Mouse (Mus musculus): ENCODE data around the gene Mospd2. TPM values are rescaled to one million over a fixed set of nuclear protein-coding genes. Genes with fewer than 3 reads are reported as not detected.

The Mospd2 gene
- polyA plus RNA-seq, 1 experiment: 0.09 TPM

- Histone ChIP-seq H3K27me3 (replicated peaks) (no peaks in the 10 kb centered on the region), H3K4me1 (no peaks in the 10 kb centered on the region), H3K4me3 (replicated peaks) (no peak overlapping the region), H3K36me3 (replicated peaks; ENCODE audit: low read length) (no peaks in the 10 kb centered on the region), H3K9me3 (no peaks in the 10 kb centered on the region)
- TF ChIP-seq GATA1 (IDR thresholded peaks at IDR 0.05; ENCODE audit: borderline replicate concordance, low read length) (no peak), FLI1 (IDR thresholded peaks at IDR 0.05; ENCODE audit: low read length) (no peak)
Observed at GRCm38 (mm10) chrX:164912993-164913392, 67.2 kb downstream of the Mospd2 start.

DNA sequence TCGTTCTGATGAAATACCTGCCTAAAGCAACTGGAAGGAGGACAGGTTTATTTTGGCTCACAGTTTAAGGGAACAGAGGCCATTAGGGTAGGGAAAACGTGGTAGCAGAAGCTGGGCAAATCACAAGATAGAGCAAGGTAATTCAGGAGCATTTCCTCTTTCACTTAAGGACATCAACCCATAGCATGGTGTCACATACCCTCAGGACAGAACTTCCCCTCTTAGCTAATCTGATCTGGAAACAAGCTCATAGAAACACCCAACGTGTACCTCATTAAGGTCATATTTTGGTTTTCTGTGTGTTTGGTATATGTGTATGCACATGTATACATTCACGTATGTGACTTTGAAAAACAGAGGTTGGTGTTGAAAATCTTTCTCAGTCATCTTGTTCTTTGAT is 68.0 kb downstream of the Mospd2 start:
- TF ChIP-seq GATA1 (IDR thresholded peaks at IDR 0.05; ENCODE audit: borderline replicate concordance, low read length) (no peak), FLI1 (IDR thresholded peaks at IDR 0.05; ENCODE audit: low read length) (no peak)
- no peaks in the 10 kb centered on the region for H3K36me3 ChIP-seq (replicated peaks; ENCODE audit: low read length)
- no peak overlapping the region for H3K4me3 ChIP-seq (replicated peaks)
- no peaks in the 10 kb centered on the region for H3K4me1 ChIP-seq
- H3K27me3 ChIP-seq (replicated peaks): no peaks in the 10 kb centered on the region
- H3K9me3 ChIP-seq: no peaks in the 10 kb centered on the region

GRCm38 (mm10) chrX:164901847-164902246 is 78.3 kb downstream of the Mospd2 start:
- Histone ChIP-seq H3K9me3 (no peaks in the 10 kb centered on the region), H3K36me3 (replicated peaks; ENCODE audit: low read length) (no peaks in the 10 kb centered on the region), H3K4me1 (no peaks in the 10 kb centered on the region), H3K4me3 (replicated peaks) (no peak overlapping the region), H3K27me3 (replicated peaks) (no peaks in the 10 kb centered on the region)
- no peak for TF ChIP-seq GATA1 (IDR thresholded peaks at IDR 0.05; ENCODE audit: borderline replicate concordance, low read length)
- TF ChIP-seq FLI1 (IDR thresholded peaks at IDR 0.05; ENCODE audit: low read length): no peak

GRCm38 (mm10) chrX:164899805-164900204 is 80.4 kb downstream of the Mospd2 start:
- no peak for TF ChIP-seq FLI1 (IDR thresholded peaks at IDR 0.05; ENCODE audit: low read length)
- no peak for TF ChIP-seq GATA1 (IDR thresholded peaks at IDR 0.05; ENCODE audit: borderline replicate concordance, low read length)
- Histone ChIP-seq H3K4me3 (replicated peaks) (no peak overlapping the region), H3K27me3 (replicated peaks) (no peaks in the 10 kb centered on the region), H3K9me3 (no peaks in the 10 kb centered on the region), H3K36me3 (replicated peaks; ENCODE audit: low read length) (no peaks in the 10 kb centered on the region), H3K4me1 (no peaks in the 10 kb centered on the region)

DNA sequence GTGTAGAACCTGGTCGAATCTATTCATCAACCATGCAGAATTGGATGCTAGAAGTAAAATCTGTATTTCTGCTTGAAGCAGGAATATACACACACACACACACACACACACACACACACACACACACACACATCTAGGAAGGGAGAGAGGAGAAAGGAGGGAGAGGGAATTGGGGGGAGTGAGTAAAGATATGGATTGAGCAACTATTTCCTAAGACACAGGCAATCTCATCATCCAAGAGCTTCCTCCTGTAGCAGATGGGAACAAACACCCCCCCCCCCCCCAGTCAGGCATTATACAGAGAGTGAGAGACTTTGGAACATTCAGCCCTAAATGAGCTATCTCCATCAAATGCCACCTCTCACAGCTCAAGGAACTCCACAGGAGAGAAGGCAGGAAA is 93.9 kb downstream of the Mospd2 start:
- H3K27me3 ChIP-seq (replicated peaks): no peaks in the 10 kb centered on the region
- no peaks in the 10 kb centered on the region for H3K9me3 ChIP-seq
- H3K4me3 ChIP-seq (replicated peaks): no peak overlapping the region
- no peaks in the 10 kb centered on the region for H3K4me1 ChIP-seq
- no peaks in the 10 kb centered on the region for H3K36me3 ChIP-seq (replicated peaks; ENCODE audit: low read length)
- TF ChIP-seq GATA1 (IDR thresholded peaks at IDR 0.05; ENCODE audit: borderline replicate concordance, low read length) (no peak), FLI1 (IDR thresholded peaks at IDR 0.05; ENCODE audit: low read length) (no peak)

Other genes with a start within 250 kb of the Mospd2 start
- gene Fancb, start 217 bp upstream of the Mospd2 start, polyA plus RNA-seq (2012; ENCODE audit: insufficient read depth, low replicate concordance): not detected in 2 replicates
- gene Gm17604, start 24.5 kb upstream of the Mospd2 start, polyA plus RNA-seq (2012; ENCODE audit: insufficient read depth, low replicate concordance): not detected in 2 replicates

All from megakaryocyte, embryonic 14.5 days (primary cell).